Mouse (Mus musculus) left cerebral cortex, postnatal 25 days (tissue): ENCODE data around the gene Tob2. TPM values are rescaled to one million over a fixed set of nuclear protein-coding genes. Genes with fewer than 3 reads are reported as not detected.
A peak's percentile ranks its signal among the peaks of the same experiment; 100 is the strongest.

Source experiments
- DNase-seq, 2 experiments: peaks; one replicate each; pipeline ENCODE4 v3.0.0; 2022; ENCODE audit warnings: low spot score in 2 of 2, mixed read lengths in 1 of 2
- intact Hi-C: fragments of 180-260 bp; cut with DNase I; formaldehyde crosslinking; loops from one replicate; pipeline ENCODE4 v1.15.1; 2025
- total RNA-seq, 2 experiments: library from RNA; stranded (reverse); gene quantifications; 2 replicates each; pipeline ENCODE4 v1.2.3; 2021

The Tob2 gene
- total RNA-seq, 2 experiments from 2014 or later = 25.5 to 27.2 TPM

DNA sequence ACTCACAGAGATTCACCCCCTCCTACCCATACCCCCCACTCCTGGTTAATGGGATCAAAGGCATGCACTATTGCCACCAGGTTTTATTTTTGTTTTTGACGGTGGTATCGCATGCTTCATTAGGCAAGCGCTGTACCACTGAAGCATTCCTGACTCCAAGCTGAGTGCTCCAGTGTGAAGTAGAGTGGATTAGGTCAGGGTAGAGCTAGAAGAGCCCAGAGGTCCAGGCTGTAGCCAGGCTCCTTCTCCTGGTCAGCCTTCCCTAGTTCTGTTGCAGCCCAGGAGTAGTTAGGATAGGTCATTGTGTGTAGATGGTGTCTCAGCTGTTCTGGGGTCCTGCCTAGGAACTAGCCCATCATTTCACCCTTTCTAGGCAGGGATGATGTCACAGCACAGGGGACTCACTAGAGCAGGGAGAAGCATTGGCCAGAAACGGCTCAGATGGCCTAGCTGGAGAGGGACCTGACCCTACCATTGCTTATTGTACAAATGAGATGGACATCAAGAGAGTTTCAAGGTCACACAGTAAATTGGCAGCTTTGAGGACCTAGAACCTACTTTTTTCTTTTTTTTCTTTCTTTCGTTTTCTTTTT is 13.5 kb downstream of the Tob2 start:
- intact Hi-C loops = no loop called here

DNA sequence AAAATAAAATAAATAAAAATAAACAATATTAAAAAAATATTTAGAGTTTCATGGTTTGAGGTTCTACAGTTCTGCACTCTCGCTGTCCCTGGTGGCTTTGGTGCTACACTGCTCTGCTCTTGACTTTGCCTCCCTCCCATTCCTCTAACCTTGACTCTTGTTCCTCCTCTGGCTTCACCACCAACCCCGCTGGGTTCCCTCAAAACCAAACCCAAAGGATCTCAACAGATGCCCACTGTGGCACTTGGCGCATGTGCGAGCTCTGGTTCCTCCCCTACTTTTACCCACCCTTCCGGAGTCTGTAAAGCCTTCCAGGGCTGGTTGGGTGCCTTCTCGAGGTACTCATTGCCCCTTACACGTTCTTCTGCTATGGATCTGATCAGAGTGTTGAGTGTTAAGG is 16.3 kb downstream of the Tob2 start:
- intact Hi-C loops = no loop called here
- DNase-seq = no peak

More for the DNA sequence above, 13.5 kb downstream of the Tob2 start:
- DNase-seq = no peak

DNA sequence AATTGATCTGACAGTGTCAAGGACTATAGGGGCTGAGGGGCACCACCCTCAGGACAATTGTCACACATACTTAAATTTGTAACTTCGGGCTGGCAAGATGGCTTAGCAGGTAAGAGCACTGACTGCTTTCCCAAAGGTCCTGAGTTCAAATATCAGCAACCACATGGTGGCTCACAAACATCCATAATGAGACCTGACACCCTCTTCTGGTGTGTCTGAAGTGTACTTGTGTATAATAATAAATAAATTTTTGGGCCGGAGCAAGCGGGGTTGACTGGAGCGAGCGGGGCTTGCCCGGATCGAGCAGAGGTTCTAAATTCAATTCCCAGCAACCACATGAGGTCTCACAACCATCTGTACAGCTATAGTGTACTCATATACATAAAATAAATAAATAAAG is 18.3 kb downstream of the Tob2 start:
- intact Hi-C loops = no loop called here
- no peak for DNase-seq

DNA sequence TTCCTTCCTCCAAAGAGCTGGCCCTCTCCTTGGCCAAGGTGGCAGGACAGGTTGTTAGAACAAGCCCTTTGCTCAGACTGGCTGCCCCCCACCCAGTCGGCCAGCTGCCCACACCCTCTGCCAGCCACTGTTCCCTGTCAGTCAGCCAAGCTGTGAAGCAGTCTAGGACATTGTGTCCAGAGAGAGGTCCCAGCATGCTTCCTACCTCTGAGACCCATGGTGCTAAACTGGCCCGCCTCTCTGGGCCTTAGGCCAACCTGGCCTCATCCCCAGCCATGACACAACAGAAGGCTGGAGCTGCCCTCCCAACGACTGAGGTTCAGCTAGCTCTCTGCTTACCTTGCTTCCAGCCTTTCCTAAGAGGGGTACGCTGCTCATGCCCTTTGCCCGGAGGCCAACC is 19.0 kb downstream of the Tob2 start:
- intact Hi-C loops = no loop called here

DNA sequence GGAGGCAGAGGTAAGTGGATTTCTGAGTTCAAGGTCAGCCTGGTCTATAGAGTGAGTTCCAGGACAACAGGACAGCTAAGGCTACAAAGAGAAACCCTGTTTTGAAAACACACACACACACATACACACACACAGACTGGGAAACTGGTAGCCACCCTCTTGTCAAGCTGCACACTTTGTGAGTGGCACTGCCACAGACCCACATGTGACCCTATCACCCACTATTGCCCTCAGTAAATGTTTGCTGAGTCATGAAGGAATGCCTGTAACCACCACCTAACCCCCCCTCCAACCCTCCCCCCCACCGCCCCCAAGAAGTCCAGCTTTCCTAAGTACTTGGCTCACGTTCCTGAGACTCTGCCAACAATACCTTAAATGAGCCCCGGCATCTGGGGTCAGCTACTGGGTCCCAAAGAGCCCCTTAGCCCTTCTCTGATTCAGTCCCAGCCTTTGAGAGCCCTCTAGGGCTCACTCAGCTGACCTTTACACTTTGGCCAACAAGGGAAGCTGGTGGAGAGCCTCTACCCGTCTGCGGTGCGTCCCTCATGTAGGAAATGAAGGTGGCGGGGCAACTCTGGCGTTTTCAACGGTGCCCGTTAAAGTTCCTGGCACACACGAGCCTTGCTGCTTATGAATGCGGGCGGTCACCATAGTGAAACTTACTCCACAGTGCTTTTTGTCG is 19.9 kb downstream of the Tob2 start:
- intact Hi-C loops = no loop called here
- no peak for DNase-seq

More for the DNA sequence above, 19.0 kb downstream of the Tob2 start:
- DNase-seq = peak; percentile 62 to 65

DNA sequence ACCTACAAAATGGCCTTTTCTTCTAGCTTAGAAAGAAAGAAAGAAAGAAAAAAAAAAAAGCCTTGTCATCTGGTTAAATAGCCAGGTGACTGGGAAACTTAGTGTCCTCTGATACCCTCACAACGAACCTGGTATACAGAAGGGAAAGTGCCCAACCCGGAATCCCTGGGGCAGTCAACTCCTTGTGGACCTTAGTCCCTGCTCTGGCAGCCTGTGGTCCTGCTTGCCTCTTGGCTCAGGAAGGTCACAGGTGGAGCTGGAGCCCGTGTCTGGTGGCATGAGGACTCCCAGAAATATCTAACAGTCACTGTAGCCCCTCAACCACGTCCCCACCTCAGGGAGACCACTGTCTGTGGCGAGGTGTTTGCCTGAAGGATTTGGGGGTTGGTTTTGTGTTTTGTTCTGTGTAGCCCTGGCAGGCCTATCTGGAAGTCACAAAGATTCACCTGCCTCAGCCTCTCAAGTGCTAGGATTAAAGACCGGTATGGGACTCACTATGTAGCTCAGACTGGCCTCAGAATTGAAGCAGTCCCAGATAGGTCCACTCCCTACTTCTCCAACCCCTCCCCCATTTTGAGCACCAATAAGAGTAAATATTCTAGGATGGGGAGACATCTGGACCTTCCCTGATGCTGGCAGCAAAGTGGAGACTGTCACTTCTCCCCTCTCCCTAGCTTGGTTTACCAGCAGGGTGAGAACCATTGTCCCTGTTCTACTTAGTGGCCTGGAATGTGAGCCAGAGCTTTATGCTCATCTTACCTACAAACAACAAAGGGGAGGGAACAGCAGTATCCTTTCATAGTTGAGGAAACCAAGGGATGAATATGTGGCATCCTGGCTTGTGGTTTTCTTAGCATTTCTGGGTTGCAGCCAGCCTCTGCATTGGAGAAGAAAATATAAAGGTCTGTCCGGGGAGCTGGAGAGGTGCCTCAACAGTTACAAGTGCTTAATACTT is 21.4 kb downstream of the Tob2 start:
- intact Hi-C loops = loop anchor here (1.0 kb wide), 1 partner anchor 22 kb away; no protein-coding TSS in a partner anchor
- no peak for DNase-seq

DNA sequence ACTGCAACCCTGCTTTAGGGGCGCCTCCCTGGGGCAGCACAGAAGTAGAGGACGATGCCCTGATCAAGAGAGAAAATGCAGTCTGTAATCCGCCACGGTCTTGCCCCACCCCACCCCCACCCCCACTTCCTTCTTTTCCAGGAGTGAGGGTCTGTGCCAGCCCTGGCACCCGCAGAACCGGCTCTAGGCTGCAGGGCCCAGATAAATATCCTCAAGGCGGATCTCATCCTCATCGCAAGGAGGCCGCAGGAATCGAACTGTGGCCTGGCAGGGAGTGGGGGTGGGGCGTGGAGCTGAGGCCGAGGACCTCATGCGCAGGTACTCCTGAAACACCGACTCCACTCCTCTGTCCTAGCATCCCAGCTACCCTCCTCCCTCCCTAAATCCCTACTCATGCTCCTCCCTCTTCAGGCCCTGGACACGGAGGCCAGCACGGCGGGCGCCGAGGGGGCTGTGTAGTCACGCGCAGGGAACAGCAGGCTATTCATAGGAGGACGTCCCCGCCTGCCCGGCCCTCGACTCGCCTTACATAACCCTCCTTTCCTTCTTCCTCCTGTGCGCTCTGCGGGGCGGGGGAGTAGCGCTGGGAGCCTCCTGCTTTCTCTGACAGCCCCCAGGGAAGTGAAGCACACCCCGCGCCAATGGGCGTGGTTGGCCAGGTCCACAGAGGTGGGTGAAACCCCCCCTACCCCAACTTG is 22.3 kb downstream of the Tob2 start:
- DNase-seq = peak; percentile 85 to 97
- intact Hi-C loops = loop anchor here (1.0 kb wide), 1 partner anchor 23 kb away; no protein-coding TSS in a partner anchor

DNA sequence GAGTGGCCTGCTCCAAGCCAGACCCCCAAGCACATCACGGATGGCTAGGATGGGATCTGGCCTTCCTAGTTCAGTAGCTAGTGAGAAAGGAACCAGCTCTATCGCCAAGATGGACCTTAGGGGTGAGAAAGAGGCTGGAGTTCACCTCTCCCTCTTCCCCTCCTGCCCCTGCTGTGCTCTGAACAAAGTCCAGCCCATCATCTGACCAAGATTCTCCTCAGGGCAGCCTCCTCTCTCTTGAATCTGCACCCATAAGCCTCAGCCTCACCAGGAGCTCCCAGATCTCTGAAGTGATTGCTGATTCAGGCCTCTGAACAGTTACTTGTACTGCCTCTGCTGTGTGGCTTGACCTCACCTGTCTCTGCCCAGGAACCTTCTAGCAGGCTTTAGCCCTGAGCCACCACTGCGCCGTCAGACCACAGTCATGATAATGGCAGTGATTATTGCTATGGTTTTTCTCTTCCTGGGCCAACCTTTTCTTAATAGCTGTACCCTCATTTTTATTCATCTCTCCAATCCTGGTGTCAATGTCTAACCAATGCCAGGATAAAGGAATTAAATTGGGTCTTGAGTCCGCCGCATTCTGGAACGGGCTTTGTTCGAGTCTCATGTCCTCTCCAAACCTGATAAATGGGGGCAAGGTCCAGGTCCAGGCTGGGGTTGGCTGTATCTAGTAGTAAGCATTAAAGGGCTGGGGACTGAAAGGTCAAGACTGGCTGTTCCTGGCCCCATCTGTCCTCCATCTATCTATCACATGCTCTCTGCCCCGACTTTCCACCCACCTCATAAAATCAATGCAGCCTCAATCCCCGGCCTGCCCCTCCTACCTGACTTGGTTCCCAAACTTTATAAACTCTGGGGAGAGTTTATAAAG is 23.4 kb downstream of the Tob2 start:
- no peak for DNase-seq
- intact Hi-C loops = no loop called here

DNA sequence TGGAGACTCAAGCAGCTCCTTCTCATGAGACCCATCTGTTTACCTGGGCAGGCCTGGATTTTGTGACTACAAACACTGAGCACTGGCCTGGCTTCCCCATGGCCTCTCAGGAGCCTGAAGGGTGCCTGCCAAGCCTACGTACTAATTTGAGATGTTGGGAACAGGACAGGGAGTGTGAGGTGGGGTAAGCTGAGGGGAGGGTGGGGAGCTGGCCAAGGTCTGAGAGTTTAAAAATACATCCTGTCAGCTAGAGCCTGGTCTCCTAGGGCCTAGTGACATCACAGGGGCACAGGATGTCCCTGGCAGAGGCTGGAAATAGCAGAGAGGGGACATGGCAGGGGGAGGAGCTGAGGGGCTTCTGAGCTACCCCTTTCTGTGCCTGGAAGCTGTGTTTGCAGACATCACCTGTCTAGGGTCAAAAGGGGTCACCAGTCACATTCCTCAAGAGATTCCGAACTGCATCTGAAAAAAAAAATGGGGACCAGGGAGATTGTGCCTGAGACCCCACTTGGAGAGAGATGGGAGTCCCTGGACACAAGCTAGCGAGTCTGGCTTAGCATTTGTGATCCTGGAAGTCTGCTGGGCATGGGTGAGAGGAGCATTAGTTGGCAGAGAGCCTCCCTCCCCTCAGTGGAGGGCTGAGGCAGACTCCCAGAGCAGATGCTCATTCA is 24.3 kb downstream of the Tob2 start:
- intact Hi-C loops = loop anchor here (5.0 kb wide), 1 partner anchor 73 kb away; no protein-coding TSS in a partner anchor
- no peak for DNase-seq

DNA sequence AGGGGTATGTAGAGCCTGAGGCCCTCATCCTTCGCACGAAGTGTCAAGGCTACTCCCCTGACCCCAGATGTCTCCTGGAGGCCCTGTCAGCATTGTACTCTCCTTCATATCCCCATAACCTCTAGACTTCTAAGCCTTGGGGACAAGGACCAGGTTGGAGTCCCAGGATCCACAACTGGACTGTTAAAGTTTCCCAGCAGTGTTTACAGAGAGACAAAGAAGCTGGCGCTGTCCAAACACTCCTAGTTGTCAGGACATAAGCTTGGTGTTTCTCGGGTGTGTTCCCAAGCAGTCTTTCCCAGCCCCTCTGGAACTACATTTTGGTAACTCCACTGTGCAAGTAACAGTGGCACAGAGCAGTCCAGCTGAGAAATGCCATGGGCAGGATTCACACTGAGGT is 25.1 kb downstream of the Tob2 start:
- intact Hi-C loops = loop anchor here (5.0 kb wide), 1 partner anchor 74 kb away; no protein-coding TSS in a partner anchor
- DNase-seq = no peak

DNA sequence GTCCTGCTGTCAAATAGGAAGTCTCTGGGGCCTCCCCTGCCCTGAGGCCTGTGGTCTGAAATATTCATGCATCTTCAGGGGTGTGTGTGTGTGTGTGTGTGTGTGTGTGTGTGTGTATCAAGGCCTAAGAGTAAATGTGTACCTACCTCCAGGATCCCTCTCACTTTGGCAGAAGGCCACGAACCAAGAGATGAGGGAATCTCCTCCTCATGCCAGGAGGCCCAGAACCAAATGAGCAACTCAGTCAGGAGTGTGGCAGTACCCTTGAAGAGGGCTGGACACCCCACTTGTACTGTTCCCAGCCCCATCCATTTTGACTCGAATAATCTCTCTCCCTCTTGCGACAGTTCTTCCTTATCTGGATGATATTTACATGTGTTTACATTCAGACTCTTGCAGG is 26.4 kb downstream of the Tob2 start:
- intact Hi-C loops = loop anchor here (5.0 kb wide), 1 partner anchor 75 kb away; no protein-coding TSS in a partner anchor
- no peak for DNase-seq

DNA sequence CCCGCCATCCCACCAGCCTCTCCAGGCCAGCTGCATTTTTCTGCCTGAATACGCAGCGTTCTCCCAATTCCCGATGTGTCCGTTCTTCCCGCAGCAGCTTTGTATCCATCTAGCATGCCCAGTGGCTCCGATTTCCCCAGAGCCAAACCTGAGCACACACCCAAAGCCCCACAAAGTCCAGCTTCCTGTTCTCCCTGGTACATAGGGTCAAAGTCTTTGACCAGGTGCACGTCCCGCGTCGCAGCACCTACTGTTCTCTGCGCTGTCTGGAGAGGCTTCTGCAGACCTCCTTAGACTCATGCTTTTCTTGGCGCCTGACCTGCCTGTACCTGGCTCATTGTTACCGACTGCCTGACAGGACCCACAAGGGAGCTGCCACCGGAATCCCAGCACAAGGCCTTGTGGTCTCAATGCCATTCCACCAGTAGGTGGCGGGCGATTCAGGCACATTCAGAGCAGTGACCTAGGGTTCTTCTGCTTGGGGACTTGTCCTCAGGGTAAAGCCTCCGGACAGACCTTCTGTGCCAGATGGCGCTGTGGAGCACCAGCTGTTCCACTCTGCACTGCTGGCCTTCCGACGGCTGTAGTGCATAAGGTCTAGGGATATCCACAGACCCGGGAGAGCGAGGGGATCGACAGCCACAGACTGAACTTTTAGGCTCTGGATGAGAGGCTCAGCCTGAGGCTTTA is 27.3 kb downstream of the Tob2 start:
- intact Hi-C loops = loop anchor here (5.0 kb wide), 1 partner anchor 76 kb away; no protein-coding TSS in a partner anchor
- peak; percentile 82 to 91 for DNase-seq

DNA sequence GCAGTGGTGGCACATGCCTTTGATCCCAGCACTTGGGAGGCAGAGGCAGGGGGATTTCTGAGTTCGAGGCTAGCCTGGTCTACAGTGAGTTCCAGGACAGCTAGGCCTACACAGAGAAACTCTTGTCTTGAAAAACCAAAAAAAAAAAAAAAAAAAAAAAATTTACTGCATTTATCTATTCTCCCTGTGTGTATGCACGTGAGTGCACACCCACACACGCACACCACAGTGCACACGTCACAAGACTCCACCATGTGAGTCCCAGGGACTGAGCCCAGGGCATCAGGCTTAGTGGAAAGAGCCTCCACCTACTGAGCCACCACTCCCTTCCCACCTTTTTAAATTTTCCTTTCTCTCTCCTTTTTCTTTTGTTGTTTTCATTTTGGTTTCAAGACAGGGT is 28.1 kb downstream of the Tob2 start:
- intact Hi-C loops = loop anchor here (5.0 kb wide), 1 partner anchor 77 kb away; no protein-coding TSS in a partner anchor
- no peak for DNase-seq

DNA sequence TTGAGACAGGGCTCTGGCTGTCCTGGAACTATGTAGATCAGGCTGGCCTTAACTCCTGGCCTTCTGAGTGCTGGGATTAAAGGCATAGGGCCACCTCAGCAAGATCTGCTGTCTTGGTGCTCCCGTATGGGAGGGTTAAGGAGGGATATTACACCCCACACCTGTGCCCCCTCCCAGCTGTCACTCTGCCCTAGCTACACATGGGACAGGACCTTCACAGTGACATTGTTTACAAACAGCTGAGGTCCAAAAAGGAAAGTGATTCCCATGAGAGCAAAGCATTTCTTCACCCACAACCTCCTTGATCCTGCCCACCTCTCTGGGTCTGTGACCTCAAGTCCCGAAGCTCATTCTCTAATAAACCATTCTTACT is 29.4 kb downstream of the Tob2 start:
- no peak for DNase-seq
- intact Hi-C loops = no loop called here

DNA sequence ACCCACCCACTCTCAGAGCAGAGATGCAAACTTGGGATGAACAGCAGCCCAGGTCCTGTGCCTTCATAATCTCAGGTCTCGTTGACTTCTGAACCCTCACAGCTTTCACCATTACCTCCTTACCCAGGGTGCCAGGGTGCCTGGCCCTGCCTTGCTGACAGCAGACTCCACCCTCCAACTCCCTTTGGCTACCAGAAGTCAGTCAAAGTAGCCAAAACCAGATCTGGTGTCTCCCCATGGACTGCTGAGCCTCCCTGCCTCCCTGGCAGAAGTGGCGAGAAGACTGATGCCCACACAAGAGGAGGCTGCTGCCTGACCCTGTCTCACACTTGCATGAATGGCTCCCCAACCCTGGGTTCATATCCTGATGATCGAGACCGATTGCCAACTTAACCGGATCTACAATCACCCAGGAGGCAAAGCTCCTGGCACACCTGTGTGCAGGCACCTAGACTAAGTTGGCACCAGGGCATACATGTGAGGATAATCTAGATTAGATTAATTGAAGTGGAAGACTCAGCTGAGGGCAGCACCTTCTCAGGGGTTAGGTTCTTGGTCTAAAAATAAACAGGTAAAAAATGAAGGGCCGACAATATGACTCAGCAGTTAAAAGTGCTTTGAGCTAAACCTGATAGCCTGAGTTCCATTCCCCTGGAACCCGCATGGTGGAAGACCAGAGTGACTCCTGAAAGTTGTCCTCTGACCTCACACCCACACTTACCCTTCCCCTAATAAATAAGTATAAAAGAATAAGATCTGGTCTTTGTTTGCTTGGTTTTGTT is 30.0 kb downstream of the Tob2 start:
- no peak for DNase-seq
- intact Hi-C loops = no loop called here

DNA sequence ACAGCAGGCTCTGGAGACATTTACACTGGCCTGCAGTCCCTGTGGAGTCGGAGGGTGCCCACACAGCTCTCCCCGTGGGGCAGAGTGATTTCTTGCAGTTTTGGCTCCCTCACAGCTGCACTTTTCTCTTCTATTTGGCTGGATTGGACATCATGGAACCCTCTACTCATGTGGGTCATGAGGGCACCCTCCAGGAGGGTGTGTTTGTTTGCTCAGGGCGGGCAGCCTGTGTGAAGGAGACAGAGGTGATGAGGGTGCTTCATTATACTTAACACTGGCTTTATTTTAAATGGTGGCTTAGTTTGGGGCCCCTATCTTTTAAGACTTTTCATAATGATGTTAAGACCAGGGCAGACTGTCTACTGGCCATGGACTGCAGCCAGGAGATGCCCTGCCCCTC is 33.8 kb downstream of the Tob2 start:
- intact Hi-C loops = no loop called here
- no peak for DNase-seq

DNA sequence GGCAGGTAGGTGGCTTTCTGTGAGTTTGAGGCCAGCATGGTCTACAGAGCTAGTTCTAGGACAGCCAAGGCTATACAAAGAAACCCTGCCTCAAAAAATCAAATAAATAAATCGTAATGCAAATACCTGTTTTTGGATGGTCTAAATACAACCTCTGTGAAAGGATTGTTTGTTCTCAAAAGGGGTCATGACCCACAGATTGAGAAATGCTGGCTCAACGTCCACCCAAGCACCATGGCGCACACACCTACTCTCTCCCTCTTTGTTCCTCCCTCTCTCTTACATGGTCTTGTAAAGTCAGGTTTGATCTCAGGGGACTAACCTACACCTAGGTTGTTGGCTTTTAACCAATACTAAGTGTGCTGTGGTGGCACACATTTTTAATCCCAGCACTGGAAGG is 36.0 kb downstream of the Tob2 start:
- intact Hi-C loops = no loop called here

More for the DNA sequence above, 36.0 kb downstream of the Tob2 start:
- DNase-seq = no peak
